Mouse (Mus musculus): ENCODE results near the gene Ctbp2. TPM values are rescaled to one million over a fixed set of nuclear protein-coding genes. Genes with fewer than 3 reads are reported as not detected.

Gene Ctbp2
- polyA plus RNA-seq, 1 experiment from 2014 or later: 72.6 TPM

GRCm38 (mm10) chr7:133121661-133122378 lies 2.3 kb downstream of the Ctbp2 start:
- Histone ChIP-seq H3K36me3 (replicated peaks; ENCODE audit: control insufficient read depth, insufficient read depth) (no peaks in the 10 kb centered on the region), H3K9ac (peak overlapping the region; percentile 97), H3K4me3 (replicated peaks; ENCODE audit: low read length) (peak overlapping the region; percentile 94), H3K9me3 (ENCODE audit: control insufficient read depth, low read length) (no peaks in the 10 kb centered on the region), H3K4me2 (replicated peaks) (peak overlapping the region; percentile 100), H3K4me1 (replicated peaks; ENCODE audit: control insufficient read depth, insufficient read depth, low read length) (peaks cover 38% of the 10 kb centered on the region), H3K27ac (peak overlapping the region; percentile 97), H3K27me3 (ENCODE audit: control insufficient read depth, insufficient read depth, low read length) (peaks cover 8% of the 10 kb centered on the region; the same call in 1 of the 2 replicates)
- WGBS: under 1% methylated on average over 76 of the region's 94 CpGs
- 0 out of 2 replicates have a peak, but pooled peaks have one; percentile 26 for ATAC-seq (ENCODE audit: low FRiP score)
- peak; percentile 50 for DNase-seq (ENCODE audit: low spot score)

GRCm38 (mm10) chr7:133121080-133121607 lies 3.0 kb downstream of the Ctbp2 start:
- peak overlapping the region; percentile 97 for H3K9ac ChIP-seq
- no peak for ATAC-seq (ENCODE audit: low FRiP score)
- H3K27ac ChIP-seq: peak overlapping the region; percentile 97
- peak overlapping the region; percentile 94 for H3K4me3 ChIP-seq (replicated peaks; ENCODE audit: low read length)
- no peaks in the 10 kb centered on the region for H3K36me3 ChIP-seq (replicated peaks; ENCODE audit: control insufficient read depth, insufficient read depth)
- peak overlapping the region; percentile 100 for H3K4me2 ChIP-seq (replicated peaks)
- no peaks in the 10 kb centered on the region for H3K9me3 ChIP-seq (ENCODE audit: control insufficient read depth, low read length)
- WGBS: 1% methylated on average over 14 of the region's 14 CpGs
- DNase-seq (ENCODE audit: low spot score): no peak
- peaks cover 7% of the 10 kb centered on the region; the same call in 1 of the 2 replicates for H3K27me3 ChIP-seq (ENCODE audit: control insufficient read depth, insufficient read depth, low read length)
- peaks cover 43% of the 10 kb centered on the region for H3K4me1 ChIP-seq (replicated peaks; ENCODE audit: control insufficient read depth, insufficient read depth, low read length)

DNA sequence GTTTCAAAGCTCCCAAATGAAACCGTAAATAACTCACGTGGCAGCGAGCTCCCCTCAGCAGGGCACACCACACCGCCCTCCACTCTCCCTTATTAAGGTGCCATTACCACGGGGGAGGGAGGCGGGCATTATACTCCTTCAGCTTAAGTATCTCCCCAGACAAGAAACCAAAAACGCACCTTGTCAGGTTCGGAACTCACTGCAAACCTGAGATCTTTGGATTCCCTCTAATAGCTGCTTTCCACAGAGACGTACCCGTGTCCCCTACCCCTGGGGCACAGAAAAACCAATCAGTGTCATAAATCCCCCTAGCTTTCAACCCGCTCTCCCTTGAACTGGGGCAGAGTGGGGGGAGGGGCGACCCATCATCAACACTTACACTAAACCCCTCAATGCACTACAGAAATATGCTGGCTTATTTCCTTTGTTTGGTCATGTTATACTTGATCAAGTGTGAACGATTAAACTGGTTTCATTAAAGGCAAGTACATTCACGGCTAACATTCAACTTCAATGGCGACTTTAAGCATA lies 3.9 kb downstream of the Ctbp2 start:
- Histone ChIP-seq H3K27me3 (ENCODE audit: control insufficient read depth, insufficient read depth, low read length) (peaks cover 3% of the 10 kb centered on the region; the same call in 1 of the 2 replicates), H3K4me1 (replicated peaks; ENCODE audit: control insufficient read depth, insufficient read depth, low read length) (peaks cover 52% of the 10 kb centered on the region), H3K36me3 (replicated peaks; ENCODE audit: control insufficient read depth, insufficient read depth) (no peaks in the 10 kb centered on the region), H3K4me2 (replicated peaks) (peak overlapping the region; percentile 100), H3K4me3 (replicated peaks; ENCODE audit: low read length) (peak overlapping the region; percentile 94), H3K9me3 (ENCODE audit: control insufficient read depth, low read length) (no peaks in the 10 kb centered on the region), H3K27ac (no peak overlapping the region), H3K9ac (peak overlapping the region; percentile 24)
- no peak for ATAC-seq (ENCODE audit: low FRiP score)
- no peak for DNase-seq (ENCODE audit: low spot score)
- 4% methylated on average over 15 of the region's 15 CpGs for WGBS

DNA sequence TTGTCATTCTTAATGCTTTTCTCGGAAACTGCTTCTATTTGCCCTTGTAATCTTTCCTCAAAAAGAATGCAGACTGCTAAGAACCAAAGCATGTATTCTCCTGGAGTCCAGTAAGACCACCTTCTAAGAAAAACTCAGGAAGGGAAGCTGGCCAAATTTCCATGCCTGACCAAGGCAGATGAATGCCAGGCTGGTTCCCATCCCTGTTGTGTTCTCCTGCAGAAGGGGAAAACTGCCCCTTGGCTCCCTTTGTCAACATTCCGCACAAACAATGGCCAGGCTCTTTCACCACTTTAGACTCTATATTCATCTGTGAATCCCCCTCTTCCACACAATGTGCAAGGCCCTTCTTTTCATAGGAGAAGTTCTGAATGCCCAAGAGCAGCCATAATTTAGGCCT lies 6.3 kb downstream of the Ctbp2 start:
- no peaks in the 10 kb centered on the region for H3K9me3 ChIP-seq (ENCODE audit: control insufficient read depth, low read length)
- ATAC-seq (ENCODE audit: low FRiP score) (no peak), DNase-seq (ENCODE audit: low spot score) (no peak)
- no peak overlapping the region for H3K9ac ChIP-seq
- no peak overlapping the region for H3K4me3 ChIP-seq (replicated peaks; ENCODE audit: low read length)
- 14% methylated on average over 2 of the region's 2 CpGs for WGBS
- peak overlapping the region; percentile 53; the same call in 1 of the 2 replicates for H3K27ac ChIP-seq
- no peaks in the 10 kb centered on the region for H3K36me3 ChIP-seq (replicated peaks; ENCODE audit: control insufficient read depth, insufficient read depth)
- H3K4me2 ChIP-seq (replicated peaks): 0 out of 2 replicates have a peak overlapping the region, but pooled peaks have one; percentile 12
- no peaks in the 10 kb centered on the region for H3K27me3 ChIP-seq (ENCODE audit: control insufficient read depth, insufficient read depth, low read length)
- peaks cover 62% of the 10 kb centered on the region for H3K4me1 ChIP-seq (replicated peaks; ENCODE audit: control insufficient read depth, insufficient read depth, low read length)

GRCm38 (mm10) chr7:133116542-133116941 lies 7.6 kb downstream of the Ctbp2 start:
- H3K9me3 ChIP-seq (ENCODE audit: control insufficient read depth, low read length): no peaks in the 10 kb centered on the region
- H3K4me2 ChIP-seq (replicated peaks): no peak overlapping the region
- H3K4me1 ChIP-seq (replicated peaks; ENCODE audit: control insufficient read depth, insufficient read depth, low read length): peaks cover 70% of the 10 kb centered on the region
- no peak overlapping the region for H3K4me3 ChIP-seq (replicated peaks; ENCODE audit: low read length)
- H3K27ac ChIP-seq: no peak overlapping the region
- no peak for ATAC-seq (ENCODE audit: low FRiP score)
- H3K36me3 ChIP-seq (replicated peaks; ENCODE audit: control insufficient read depth, insufficient read depth): no peaks in the 10 kb centered on the region
- H3K9ac ChIP-seq: no peak overlapping the region
- DNase-seq (ENCODE audit: low spot score): no peak
- no peaks in the 10 kb centered on the region for H3K27me3 ChIP-seq (ENCODE audit: control insufficient read depth, insufficient read depth, low read length)

DNA sequence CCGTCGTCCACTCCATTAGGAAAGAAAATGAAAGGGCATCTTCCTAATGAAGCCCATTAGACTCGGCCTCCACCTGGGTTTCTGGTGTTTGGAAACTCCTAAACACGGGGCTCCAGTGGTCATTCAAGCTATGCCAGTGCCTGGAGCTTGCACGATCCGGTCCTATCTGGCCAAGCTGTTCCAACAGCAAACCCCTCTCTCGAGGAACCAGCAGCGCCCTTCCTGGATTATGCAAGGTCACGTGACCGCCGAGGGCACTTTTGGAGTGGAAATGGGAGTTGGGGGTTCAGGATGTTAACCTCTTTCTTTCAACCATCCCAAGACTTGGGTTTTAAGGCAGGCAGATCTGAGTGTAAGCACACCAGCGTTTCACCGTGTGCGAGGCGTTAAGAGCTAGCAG lies 8.3 kb downstream of the Ctbp2 start:
- no peaks in the 10 kb centered on the region for H3K9me3 ChIP-seq (ENCODE audit: control insufficient read depth, low read length)
- H3K27ac ChIP-seq: no peak overlapping the region
- H3K36me3 ChIP-seq (replicated peaks; ENCODE audit: control insufficient read depth, insufficient read depth): no peaks in the 10 kb centered on the region
- H3K4me3 ChIP-seq (replicated peaks; ENCODE audit: low read length): no peak overlapping the region
- H3K4me1 ChIP-seq (replicated peaks; ENCODE audit: control insufficient read depth, insufficient read depth, low read length): peaks cover 70% of the 10 kb centered on the region
- ATAC-seq (ENCODE audit: low FRiP score) (no peak), DNase-seq (ENCODE audit: low spot score) (no peak)
- H3K9ac ChIP-seq: no peak overlapping the region
- peak overlapping the region; percentile 37 for H3K4me2 ChIP-seq (replicated peaks)
- WGBS: 15% methylated on average over 15 of the region's 15 CpGs
- no peaks in the 10 kb centered on the region for H3K27me3 ChIP-seq (ENCODE audit: control insufficient read depth, insufficient read depth, low read length)

DNA sequence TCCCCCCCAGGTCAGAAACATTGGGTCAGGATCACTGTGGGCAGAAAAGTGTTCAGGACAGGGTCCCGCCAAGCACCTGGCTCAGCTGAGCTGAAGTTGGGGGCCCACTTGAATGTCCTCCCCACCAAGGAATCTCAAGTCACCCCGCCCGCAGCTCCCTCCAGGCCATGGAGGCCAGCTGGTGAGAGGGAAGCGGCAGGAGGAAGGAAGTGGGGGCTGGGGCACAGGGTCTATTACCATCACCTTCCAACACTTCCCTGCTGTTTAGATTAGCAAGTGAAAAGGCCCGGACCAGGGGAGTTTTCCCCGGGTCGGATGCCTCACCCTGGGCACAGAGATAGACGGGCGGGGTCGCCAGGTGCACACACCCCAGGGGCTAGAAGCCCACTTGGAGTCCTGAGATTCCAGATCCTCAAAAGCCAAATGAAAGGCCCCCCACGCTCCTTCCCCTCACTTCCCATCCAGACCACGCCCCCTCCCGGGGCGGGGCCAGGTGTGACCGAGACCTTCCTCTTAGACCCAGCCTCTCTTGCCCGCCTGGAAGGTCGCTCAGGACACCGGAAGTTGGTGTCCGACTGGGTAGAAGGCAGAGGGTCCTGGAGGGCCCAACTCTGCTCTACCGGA lies 9.2 kb downstream of the Ctbp2 start:
- Histone ChIP-seq H3K9me3 (ENCODE audit: control insufficient read depth, low read length) (no peaks in the 10 kb centered on the region), H3K9ac (no peak overlapping the region), H3K4me3 (replicated peaks; ENCODE audit: low read length) (no peak overlapping the region), H3K27ac (no peak overlapping the region), H3K36me3 (replicated peaks; ENCODE audit: control insufficient read depth, insufficient read depth) (no peaks in the 10 kb centered on the region), H3K27me3 (ENCODE audit: control insufficient read depth, insufficient read depth, low read length) (no peaks in the 10 kb centered on the region), H3K4me1 (replicated peaks; ENCODE audit: control insufficient read depth, insufficient read depth, low read length) (peaks cover 62% of the 10 kb centered on the region), H3K4me2 (replicated peaks) (peak overlapping the region; percentile 37)
- no peak for DNase-seq (ENCODE audit: low spot score)
- no peak for ATAC-seq (ENCODE audit: low FRiP score)
- WGBS: 19% methylated on average over 20 of the region's 20 CpGs

DNA sequence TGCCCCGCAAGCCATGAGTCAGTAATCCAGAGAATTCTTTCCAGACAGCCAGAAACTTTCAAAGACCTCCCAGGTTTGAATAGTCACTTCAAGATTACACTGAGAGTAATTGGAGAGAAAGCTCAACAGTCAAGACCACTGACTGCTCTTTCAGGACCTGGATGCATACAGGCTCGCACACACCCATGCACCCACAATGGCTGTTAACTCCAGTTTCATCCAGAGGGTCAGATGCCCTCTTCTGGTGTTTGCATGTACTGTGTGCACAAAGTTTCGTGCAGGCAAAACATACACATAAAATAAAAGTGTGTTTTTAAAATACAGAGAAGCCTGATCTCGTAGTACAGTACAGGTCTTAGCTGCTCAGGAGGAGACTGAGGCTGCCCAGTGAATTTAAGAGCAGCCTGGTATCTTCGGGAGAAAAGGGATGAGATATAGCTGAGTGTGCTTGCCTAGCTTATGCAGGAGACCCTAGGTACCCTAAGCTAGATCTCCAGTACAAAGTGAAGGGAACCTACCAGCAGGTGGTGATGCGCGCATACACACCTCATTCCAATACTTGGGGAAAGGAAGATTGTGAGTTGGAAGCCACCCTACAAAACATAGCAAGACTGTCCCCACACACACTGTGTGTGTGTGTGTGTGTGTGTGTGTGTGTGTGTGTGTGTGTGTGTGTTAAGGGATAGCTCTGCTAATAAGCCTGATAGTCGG lies 10.8 kb downstream of the Ctbp2 start:
- H3K4me3 ChIP-seq (replicated peaks; ENCODE audit: low read length): no peak overlapping the region
- H3K4me1 ChIP-seq (replicated peaks; ENCODE audit: control insufficient read depth, insufficient read depth, low read length): peaks cover 52% of the 10 kb centered on the region
- H3K36me3 ChIP-seq (replicated peaks; ENCODE audit: control insufficient read depth, insufficient read depth): no peaks in the 10 kb centered on the region
- 79% methylated on average over 8 of the region's 8 CpGs for WGBS
- DNase-seq (ENCODE audit: low spot score) (no peak), ATAC-seq (ENCODE audit: low FRiP score) (no peak)
- H3K9me3 ChIP-seq (ENCODE audit: control insufficient read depth, low read length): no peaks in the 10 kb centered on the region
- H3K4me2 ChIP-seq (replicated peaks): no peak overlapping the region
- H3K27ac ChIP-seq: no peak overlapping the region
- H3K27me3 ChIP-seq (ENCODE audit: control insufficient read depth, insufficient read depth, low read length): no peaks in the 10 kb centered on the region
- H3K9ac ChIP-seq: no peak overlapping the region
